Mouse (Mus musculus) MEL (cell line): ENCODE measurements around the gene Alpk1.

Experiments used
- CTCF ChIP-seq, 3 experiments: IDR thresholded peaks in 2 of 3; conservative IDR thresholded peaks in 1 of 3; 2 replicates each; pipeline ENCODE4 v1.5.1; 2011 to 2012; ENCODE audit warnings: low read length in 3 of 3, low read depth in 2 of 3, mild to moderate bottlenecking in 2 of 3, improper control_type of control experiment in 1 of 3, inconsistent platforms in 1 of 3, mixed read lengths in 1 of 3, moderate library complexity in 1 of 3; ENCODE audit not compliant: control insufficient read depth in 1 of 3, insufficient read depth in 1 of 3, poor library complexity in 1 of 3, severe bottlenecking in 1 of 3
- E2F4 ChIP-seq: IDR thresholded peaks from 2 replicates; pipeline ENCODE4 v1.6.1; 2011; ENCODE audit warnings: low read depth, low read length, improper control_type of control experiment, borderline replicate concordance
- EP300 ChIP-seq, 2 experiments: IDR thresholded peaks; 2 replicates each; pipeline ENCODE4 v1.6.1; 2011; ENCODE audit warnings: improper control_type of control experiment in 2 of 2, low read length in 2 of 2, low read depth in 1 of 2, mild to moderate bottlenecking in 1 of 2
- ETS1 ChIP-seq: IDR thresholded peaks from 2 replicates; pipeline ENCODE4 v1.6.1; 2012; ENCODE audit warnings: low read depth, mild to moderate bottlenecking, inconsistent platforms, low read length, improper control_type of control experiment, moderate library complexity
- JUND ChIP-seq: IDR thresholded peaks from 2 replicates; pipeline ENCODE4 v1.6.1; 2011; ENCODE audit warnings: low read depth, mild to moderate bottlenecking, improper control_type of control experiment, low read length
- MYC ChIP-seq: IDR thresholded peaks from 2 replicates; pipeline ENCODE4 v1.6.1; 2011; ENCODE audit warnings: low read depth, mild to moderate bottlenecking, low read length, improper control_type of control experiment, moderate library complexity
- POLR2A ChIP-seq, 2 experiments: IDR thresholded peaks; 2 replicates each; pipeline ENCODE4 v1.6.1; 2011 to 2012; ENCODE audit warnings: low read length in 2 of 2, mild to moderate bottlenecking in 2 of 2, control low read depth in 1 of 2, improper control_type of control experiment in 1 of 2, low read depth in 1 of 2, moderate library complexity in 1 of 2; ENCODE audit not compliant: control insufficient read depth in 1 of 2, insufficient read depth in 1 of 2, poor library complexity in 1 of 2
- SIN3A ChIP-seq: IDR thresholded peaks from 2 replicates; pipeline ENCODE4 v1.6.1; 2012; ENCODE audit warnings: low read length, improper control_type of control experiment, inconsistent platforms
- SMC3 ChIP-seq: IDR thresholded peaks from 2 replicates; pipeline ENCODE4 v1.6.1; 2011; ENCODE audit warnings: low read depth, low read length, improper control_type of control experiment
- TBP ChIP-seq: IDR thresholded peaks from 2 replicates; pipeline ENCODE4 v1.8.0; 2011; ENCODE audit warnings: low read depth, low read length, improper control_type of control experiment
- UBTF ChIP-seq: IDR thresholded peaks from 2 replicates; pipeline ENCODE4 v1.6.1; 2012; ENCODE audit warnings: low read depth, mild to moderate bottlenecking, inconsistent platforms, low read length, improper control_type of control experiment, moderate library complexity, borderline replicate concordance; ENCODE audit not compliant: insufficient read depth
- USF1 ChIP-seq: IDR thresholded peaks from 2 replicates; pipeline ENCODE4 v1.6.1; 2014; ENCODE audit warnings: low read depth, mild to moderate bottlenecking, inconsistent platforms, low read length, improper control_type of control experiment, moderate library complexity
- ZKSCAN1 ChIP-seq: IDR thresholded peaks from 2 replicates; pipeline ENCODE4 v1.6.1; 2012; ENCODE audit warnings: low read depth, mild to moderate bottlenecking, inconsistent platforms, low read length, improper control_type of control experiment, moderate library complexity

DNA sequence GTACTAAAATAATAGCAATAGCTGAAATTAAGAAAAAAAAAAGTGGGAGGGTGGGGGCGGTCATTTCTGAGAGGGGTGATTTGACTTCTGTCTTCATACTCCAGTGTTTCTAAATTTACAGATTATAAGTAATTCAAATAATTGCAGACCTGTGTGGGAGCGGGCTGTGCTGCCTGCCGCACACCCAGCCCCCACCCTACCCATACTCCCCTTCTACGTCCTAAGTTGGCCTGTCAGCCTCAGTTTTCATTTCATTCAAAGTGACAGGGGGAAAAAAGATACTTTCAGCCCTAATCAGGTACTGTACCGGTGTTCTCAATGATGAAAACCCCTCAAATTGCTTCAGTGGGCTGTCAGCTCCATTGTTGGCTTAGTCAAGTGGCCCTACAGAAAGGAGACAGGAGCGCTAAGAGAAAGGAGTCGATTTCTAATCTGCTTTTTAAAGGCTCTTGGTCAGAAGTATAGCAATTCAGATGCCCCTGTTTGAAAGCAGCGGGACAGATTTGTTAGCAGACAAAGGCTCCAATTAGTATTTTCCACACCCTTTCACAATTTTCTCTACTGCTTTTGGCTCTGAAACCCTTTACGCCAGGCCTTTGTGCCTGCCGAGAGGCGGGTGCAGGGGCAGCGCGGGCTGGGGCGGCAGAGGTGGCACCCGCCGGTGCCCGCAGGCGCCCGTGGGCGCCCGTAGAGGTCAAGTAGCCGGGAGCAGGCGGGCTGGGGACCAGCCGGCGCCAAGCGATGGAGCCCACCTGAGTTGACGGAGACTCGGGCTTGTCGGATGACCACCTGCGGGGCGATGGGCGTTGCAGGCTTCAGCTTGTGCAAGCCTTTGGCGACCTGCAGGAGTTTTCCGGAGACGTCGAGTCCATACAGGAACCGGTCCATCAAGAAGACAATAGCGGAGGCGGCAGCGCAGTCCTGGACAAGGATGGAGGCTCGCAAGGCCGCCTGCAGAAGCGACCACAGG, 85.2 kb downstream of the Alpk1 start:
- TF ChIP-seq EP300 (IDR thresholded peaks at IDR 0.05; ENCODE audit: low read depth in 1 of 2, low read length in 2 of 2) (no peak), SIN3A (no peak), CTCF (IDR thresholded peaks at IDR 0.05 in 2 of 3, conservative IDR thresholded peaks at IDR 0.05 in 1 of 3; ENCODE audit: control insufficient read depth in 1 of 3, insufficient read depth in 1 of 3, low read depth in 2 of 3, low read length in 3 of 3, poor library complexity in 1 of 3, severe bottlenecking in 1 of 3) (no peak), TBP (no peak), UBTF (no peak), ZKSCAN1 (no peak), SMC3 (no peak), POLR2A (IDR thresholded peaks at IDR 0.05; ENCODE audit: control insufficient read depth in 1 of 2, insufficient read depth in 1 of 2, low read depth in 1 of 2, low read length in 2 of 2, poor library complexity in 1 of 2) (no peak), E2F4 (no peak), MYC (no peak), JUND (no peak), USF1 (no peak), ETS1 (no peak)
